Mouse (Mus musculus) brain, embryonic 14.5 days (tissue): Measurements from ENCODE around the gene Zfp867. TPM values are rescaled to one million over a fixed set of nuclear protein-coding genes. Genes with fewer than 3 reads are reported as not detected.
A peak's percentile ranks its signal among the peaks of the same experiment; 100 is the strongest.

ENCODE experiments used
- DNase-seq: peaks from one replicate; pipeline ENCODE4 v3.0.0-alpha.2; 2011; ENCODE audit warnings: low read depth
- CTCF ChIP-seq: fragments of 200-500 bp; IDR thresholded peaks from 2 replicates; pipeline ENCODE4 v1.5.1; 2012; ENCODE audit warnings: inconsistent platforms, mild to moderate bottlenecking, moderate library complexity, borderline replicate concordance; ENCODE audit not compliant: insufficient read depth, insufficient read length; ENCODE audit errors: extremely low read depth
- POLR2A ChIP-seq: fragments of 200-500 bp; IDR thresholded peaks from 2 replicates; pipeline ENCODE4 v1.6.1; 2012; ENCODE audit warnings: mild to moderate bottlenecking, inconsistent platforms, borderline replicate concordance; ENCODE audit not compliant: poor library complexity, insufficient read depth, insufficient read length, severe bottlenecking; ENCODE audit errors: extremely low read depth
- polyA plus RNA-seq: library from polyadenylated mRNA; depleted of rRNA; stranded (reverse); fragments of >200 nt; gene quantifications from 2 replicates; pipeline ENCODE4 v1.2.3, GENCODE M21; 2012; rRNA removed

Zfp867 gene
- 6.9 and 7.0 TPM in 2 replicates for polyA plus RNA-seq

GRCm38 (mm10) chr11:59472326-59472677 is at the start of gene Zfp867:
Gene Zfp867, minus strand, starts transcription at chr11:59472474.
- peak; percentile 96 for DNase-seq
- TF ChIP-seq CTCF (no peak), POLR2A (no peak)

GRCm38 (mm10) chr11:59519741-59520495 is 47.6 kb upstream of the Zfp867 start:
- TF ChIP-seq POLR2A (no peak), CTCF (no peak)
- DNase-seq = no peak

GRCm38 (mm10) chr11:59518226-59518625 is 46.0 kb upstream of the Zfp867 start:
- TF ChIP-seq CTCF = no peak
- TF ChIP-seq POLR2A = no peak
- no peak for DNase-seq

GRCm38 (mm10) chr11:59517441-59517840 is 45.2 kb upstream of the Zfp867 start:
- no peak for DNase-seq
- no peak for TF ChIP-seq POLR2A
- TF ChIP-seq CTCF = no peak

- TF ChIP-seq POLR2A = no peak
- no peak for TF ChIP-seq CTCF
- DNase-seq = no peak
Measured at GRCm38 (mm10) chr11:59514789-59515188, 42.5 kb upstream of the Zfp867 start.

- DNase-seq = no peak
- TF ChIP-seq CTCF (no peak), POLR2A (no peak)
Measured at GRCm38 (mm10) chr11:59514381-59514780, 42.1 kb upstream of the Zfp867 start.

- DNase-seq = no peak
- TF ChIP-seq POLR2A (no peak), CTCF (no peak)
Measured at GRCm38 (mm10) chr11:59513556-59513955, 41.3 kb upstream of the Zfp867 start.

- no peak for DNase-seq
- TF ChIP-seq CTCF (no peak), POLR2A (no peak)
Measured at GRCm38 (mm10) chr11:59512733-59513132, 40.5 kb upstream of the Zfp867 start.

- TF ChIP-seq CTCF (no peak), POLR2A (no peak)
- DNase-seq = no peak
Measured at GRCm38 (mm10) chr11:59511558-59511957, 39.3 kb upstream of the Zfp867 start.

- TF ChIP-seq POLR2A (no peak), CTCF (no peak)
- no peak for DNase-seq
Measured at GRCm38 (mm10) chr11:59506713-59507074, 34.4 kb upstream of the Zfp867 start.

GRCm38 (mm10) chr11:59505839-59506712 is 33.8 kb upstream of the Zfp867 start:
- peak; percentile 95 for DNase-seq
- peak; percentile 47 for TF ChIP-seq POLR2A
- TF ChIP-seq CTCF = no peak
